Mouse (Mus musculus) lung, embryonic 16.5 days (tissue): Measurements from ENCODE around the gene Vnn1. TPM values are rescaled to one million over a fixed set of nuclear protein-coding genes. Genes with fewer than 3 reads are reported as not detected.

ENCODE experiments used
- ATAC-seq: fragments of 200-750 bp; cut with Nextera tagmentation; 2 replicates; pipeline ENCODE4 v1.8.0; 2017; ENCODE audit warnings: low read depth, mild to moderate bottlenecking, moderate library complexity
- H3K27ac ChIP-seq: fragments of 300-500 bp; sonication (generic); 2 replicates; pipeline ENCODE4 v1.5.1; 2014; ENCODE audit warnings: mild to moderate bottlenecking, control low read depth, low read length
- H3K27me3 ChIP-seq: fragments of 300-500 bp; sonication (generic); 2 replicates; pipeline ENCODE4 v1.6.1; 2014; ENCODE audit warnings: low read depth, low read length, mixed read lengths; ENCODE audit not compliant: control insufficient read depth, insufficient read depth
- H3K36me3 ChIP-seq: fragments of 300-500 bp; sonication (generic); 2 replicates; pipeline ENCODE4 v1.6.1; 2014; ENCODE audit warnings: low read length; ENCODE audit not compliant: control insufficient read depth, insufficient read depth
- H3K4me1 ChIP-seq: fragments of 300-500 bp; sonication (generic); replicated peaks from 2 replicates; pipeline ENCODE4 v1.6.1; 2014; ENCODE audit warnings: low read length, mixed read lengths; ENCODE audit not compliant: control insufficient read depth, insufficient read depth
- H3K4me2 ChIP-seq: fragments of 300-500 bp; sonication (generic); 2 replicates; pipeline ENCODE4 v1.6.1; 2014; ENCODE audit warnings: low read depth, low read length, control low read depth
- H3K4me3 ChIP-seq: fragments of 300-500 bp; sonication (generic); 2 replicates; pipeline ENCODE4 v1.5.1; 2014; ENCODE audit warnings: mild to moderate bottlenecking, low read length, control low read depth
- H3K9ac ChIP-seq: fragments of 300-500 bp; sonication (generic); 2 replicates; pipeline ENCODE4 v1.6.1; 2014; ENCODE audit warnings: low read length, control low read depth
- H3K9me3 ChIP-seq: fragments of 300-500 bp; sonication (generic); 2 replicates; pipeline ENCODE4 v1.6.1; 2016; ENCODE audit warnings: low read length; ENCODE audit not compliant: control insufficient read depth
- WGBS: fragments of 180-500 bp; shearing (Covaris S2); extraction: QIAGEN DNeasy Blood & Tissue Kit; methylation state at CpG from one replicate; pipeline ENCODE4 v1.1.7; 2014; 5-methylcytosine and 5-hydroxymethylcytosine counted together
- polyA plus RNA-seq: library from polyadenylated mRNA; unstranded; fragments of >200 nt; fragmentation: Nextera tagmentation; extraction: Ambion mirVana; gene quantifications from 2 replicates; pipeline ENCODE4 v1.2.1, GENCODE M21; 2015

Vnn1 gene
- 3.8 and 4.9 TPM in 2 replicates for polyA plus RNA-seq

- Histone ChIP-seq H3K4me3 (peak within 1 kb of the TSS; percentile 46), H3K36me3 (no peaks in the 10 kb centered on the region), H3K27me3 (no peaks in the 10 kb centered on the region), H3K27ac (no peak within 1 kb of the TSS; the same call in 1 of the 2 replicates), H3K9ac (peak within 1 kb of the TSS; percentile 58), H3K4me1 (peaks cover 3% of the 10 kb centered on the region), H3K9me3 (no peaks in the 10 kb centered on the region), H3K4me2 (peak within 1 kb of the TSS; percentile 74)
- ATAC-seq = no peak
- WGBS = 15% methylated on average over 21 of the region's 21 CpGs
Observed at GRCm38 (mm10) chr10:23894601-23895349, at the start of gene Vnn1. Vnn1 (plus strand) TSS chr10:23894688.

GRCm38 (mm10) chr10:23851228-23851912 is 43.1 kb upstream of the Vnn1 start, which contains the start of gene Vnn3:
Vnn3 (plus strand) TSS chr10:23851462.
- H3K9ac ChIP-seq = no peak within 1 kb of the TSS
- peak within 1 kb of the TSS; percentile 77 for H3K27ac ChIP-seq
- no peak for ATAC-seq
- peaks cover 6% of the 10 kb centered on the region; the same call in 1 of the 2 replicates for H3K4me1 ChIP-seq
- H3K9me3 ChIP-seq = no peaks in the 10 kb centered on the region
- H3K4me3 ChIP-seq = no peak within 1 kb of the TSS
- 41% methylated on average over 4 of the region's 4 CpGs for WGBS
- no peaks in the 10 kb centered on the region for H3K36me3 ChIP-seq
- no peak within 1 kb of the TSS for H3K4me2 ChIP-seq
- H3K27me3 ChIP-seq = no peaks in the 10 kb centered on the region

GRCm38 (mm10) chr10:23852096-23852495 is 42.4 kb upstream of the Vnn1 start:
- H3K27me3 ChIP-seq = no peaks in the 10 kb centered on the region
- no peaks in the 10 kb centered on the region for H3K9me3 ChIP-seq
- 56% methylated on average over 2 of the region's 2 CpGs for WGBS
- no peak overlapping the region for H3K4me3 ChIP-seq
- H3K27ac ChIP-seq = peak overlapping the region; percentile 77
- H3K36me3 ChIP-seq = no peaks in the 10 kb centered on the region
- peak; percentile 85 for ATAC-seq
- peaks cover 6% of the 10 kb centered on the region; the same call in 1 of the 2 replicates for H3K4me1 ChIP-seq
- H3K9ac ChIP-seq = no peak overlapping the region
- H3K4me2 ChIP-seq = no peak overlapping the region

GRCm38 (mm10) chr10:23864362-23865312 is 29.9 kb upstream of the Vnn1 start:
- no peaks in the 10 kb centered on the region for H3K27me3 ChIP-seq
- no peak for ATAC-seq
- H3K27ac ChIP-seq = no peak overlapping the region
- 69% methylated on average over 9 of the region's 9 CpGs for WGBS
- no peaks in the 10 kb centered on the region for H3K36me3 ChIP-seq
- H3K4me3 ChIP-seq = no peak overlapping the region
- no peak overlapping the region for H3K9ac ChIP-seq
- peaks cover 2% of the 10 kb centered on the region; the same call in 1 of the 2 replicates for H3K9me3 ChIP-seq
- H3K4me1 ChIP-seq = 0 out of 2 replicates have a peak, but pooled peaks cover 3% of the 10 kb centered on the region
- H3K4me2 ChIP-seq = no peak overlapping the region

GRCm38 (mm10) chr10:23880695-23881094 is 13.8 kb upstream of the Vnn1 start:
- Histone ChIP-seq H3K27ac (no peak overlapping the region), H3K27me3 (no peaks in the 10 kb centered on the region), H3K4me1 (no peaks in the 10 kb centered on the region), H3K4me2 (no peak overlapping the region), H3K9ac (no peak overlapping the region), H3K36me3 (no peaks in the 10 kb centered on the region), H3K4me3 (no peak overlapping the region), H3K9me3 (no peaks in the 10 kb centered on the region)
- ATAC-seq = no peak
- 90% methylated on average over 6 of the region's 6 CpGs for WGBS

GRCm38 (mm10) chr10:23884910-23885309 is 9.6 kb upstream of the Vnn1 start:
- ATAC-seq = no peak
- Histone ChIP-seq H3K36me3 (no peaks in the 10 kb centered on the region), H3K27ac (no peak overlapping the region), H3K4me3 (no peak overlapping the region), H3K27me3 (no peaks in the 10 kb centered on the region), H3K9me3 (no peaks in the 10 kb centered on the region), H3K4me2 (no peak overlapping the region), H3K9ac (no peak overlapping the region), H3K4me1 (no peaks in the 10 kb centered on the region)
- WGBS = 85% methylated on average over 1 of the region's 1 CpGs

- Histone ChIP-seq H3K4me1 (no peaks in the 10 kb centered on the region), H3K4me3 (no peak overlapping the region), H3K36me3 (no peaks in the 10 kb centered on the region), H3K9ac (no peak overlapping the region), H3K9me3 (no peaks in the 10 kb centered on the region), H3K27ac (no peak overlapping the region), H3K27me3 (no peaks in the 10 kb centered on the region), H3K4me2 (no peak overlapping the region)
- 77% methylated on average over 3 of the region's 3 CpGs for WGBS
- ATAC-seq = no peak
Observed at GRCm38 (mm10) chr10:23886060-23886459, 8.4 kb upstream of the Vnn1 start.

- no peak overlapping the region for H3K27ac ChIP-seq
- ATAC-seq = no peak
- no peaks in the 10 kb centered on the region for H3K9me3 ChIP-seq
- H3K4me2 ChIP-seq = no peak overlapping the region
- peaks cover 3% of the 10 kb centered on the region for H3K4me1 ChIP-seq
- no peaks in the 10 kb centered on the region for H3K36me3 ChIP-seq
- H3K9ac ChIP-seq = no peak overlapping the region
- H3K27me3 ChIP-seq = no peaks in the 10 kb centered on the region
- WGBS = 67% methylated on average over 1 of the region's 1 CpGs
- H3K4me3 ChIP-seq = no peak overlapping the region
Observed at GRCm38 (mm10) chr10:23892987-23893386, 1.5 kb upstream of the Vnn1 start.
